Mouse (Mus musculus) myocyte (in vitro differentiated cells): ENCODE results near the gene Cdk12.

Source experiments
- E2F4 ChIP-seq: IDR thresholded peaks from one replicate; pipeline ENCODE4 v1.6.1; 2011; ENCODE audit warnings: mild to moderate bottlenecking, control low read depth, moderate library complexity; ENCODE audit not compliant: insufficient read depth
- MAX ChIP-seq: IDR thresholded peaks from one replicate; pipeline ENCODE4 v1.6.1; 2011; ENCODE audit warnings: low read depth, mild to moderate bottlenecking, control low read depth
- MYOG ChIP-seq, 3 experiments: IDR thresholded peaks; one replicate each; pipeline ENCODE4 v1.6.1; 2011; ENCODE audit warnings: control low read depth in 2 of 3, low read depth in 2 of 3, mild to moderate bottlenecking in 2 of 3; ENCODE audit not compliant: insufficient read length in 2 of 3, control insufficient read depth in 1 of 3, insufficient read depth in 1 of 3
- POLR2A ChIP-seq: IDR thresholded peaks from one replicate; pipeline ENCODE4 v1.6.1; 2011; ENCODE audit warnings: low read depth, mild to moderate bottlenecking, control low read depth, moderate library complexity; ENCODE audit not compliant: insufficient read length
- POLR2AphosphoS2 ChIP-seq: IDR thresholded peaks from one replicate; pipeline ENCODE4 v1.6.1; 2011; ENCODE audit warnings: low read depth, control low read depth; ENCODE audit not compliant: insufficient read length
- TCF12 ChIP-seq: IDR thresholded peaks from one replicate; pipeline ENCODE4 v1.6.1; 2011; ENCODE audit warnings: mild to moderate bottlenecking, control low read depth; ENCODE audit not compliant: poor library complexity, insufficient read depth, severe bottlenecking
- USF1 ChIP-seq: IDR thresholded peaks from one replicate; pipeline ENCODE4 v1.6.1; 2011; ENCODE audit warnings: low read depth, mild to moderate bottlenecking, control low read depth, moderate library complexity

DNA sequence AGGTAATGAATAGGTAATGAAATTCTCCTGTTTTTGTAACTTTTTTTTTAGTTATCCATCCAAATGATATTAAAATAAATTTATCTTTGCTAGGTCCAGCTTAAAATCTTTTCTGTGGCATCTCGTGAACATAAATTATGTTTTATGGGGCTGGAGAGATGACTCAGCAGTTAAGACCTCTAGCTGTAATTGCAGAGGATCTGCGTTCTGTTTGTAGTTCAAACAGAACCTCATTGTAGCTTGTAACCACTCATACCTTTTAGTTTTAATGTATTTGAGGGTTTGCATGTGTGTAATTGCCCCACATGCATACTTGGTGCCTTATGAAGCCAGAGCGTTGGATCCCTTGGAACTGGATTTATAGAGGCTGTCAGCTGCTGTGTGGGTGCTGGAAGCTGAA is 36.1 kb downstream of the Cdk12 start:
- no peak for TF ChIP-seq POLR2A
- no peak for TF ChIP-seq TCF12
- no peak for TF ChIP-seq E2F4
- TF ChIP-seq MAX = no peak
- TF ChIP-seq USF1 = no peak
- TF ChIP-seq POLR2AphosphoS2 = no peak
- TF ChIP-seq MYOG (IDR thresholded peaks at IDR 0.05; ENCODE audit: control insufficient read depth in 1 of 3, insufficient read depth in 1 of 3, insufficient read length in 2 of 3, low read depth in 2 of 3) = no peak
